Mouse (Mus musculus) cerebellum, adult 9-10 months (tissue): ENCODE data around the gene Olfr615.
"Not testable (repeated sequence)": the region's sequence is repeated elsewhere in the genome, so short reads cannot be mapped to it uniquely, and the experiment has no call there.

Experiments used
- DNase-seq: peaks from one replicate; pipeline ENCODE4 v3.0.0; 2022

The Olfr615 gene

DNA sequence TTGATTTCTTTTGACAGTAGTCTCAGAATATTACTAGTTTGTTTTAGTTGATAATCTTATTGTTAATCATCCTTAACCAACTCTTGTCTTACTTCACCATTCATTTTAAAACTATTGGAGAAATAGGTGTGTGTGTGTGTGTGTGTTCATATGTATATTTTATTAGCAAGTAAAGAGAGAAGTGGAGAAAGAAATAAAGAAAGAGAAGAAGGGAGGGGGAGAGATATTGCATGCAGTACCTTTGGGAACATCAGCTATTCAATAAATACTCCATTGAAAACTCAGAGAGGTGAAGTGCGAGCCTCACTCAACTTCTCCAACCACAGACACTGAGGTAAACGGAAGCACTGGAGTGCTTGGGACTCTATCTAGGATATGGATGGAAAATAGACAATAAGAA is at the start of gene Olfr615:
Gene Olfr615 (plus strand): TSS at position 301 of the 400 bp plus-strand sequence.
- DNase-seq = no peak

DNA sequence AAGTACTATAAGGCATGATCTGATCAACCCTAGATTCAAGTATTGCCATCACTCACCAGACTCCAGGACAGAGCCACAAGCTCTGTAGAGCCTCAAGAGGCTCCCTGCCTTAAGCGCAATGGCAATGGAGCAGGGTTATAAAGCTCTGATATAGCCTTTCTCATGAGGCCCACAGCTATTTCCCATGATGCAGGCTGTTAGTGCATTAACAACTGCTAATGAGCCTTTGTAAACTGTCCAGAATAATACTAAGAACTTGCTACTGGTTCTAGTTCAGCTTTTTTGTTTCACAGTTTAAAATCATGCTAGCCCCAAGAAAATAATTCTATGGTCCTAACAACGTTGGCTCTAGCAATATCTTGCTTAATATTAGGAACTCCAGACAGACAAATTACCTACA is 43.9 kb upstream of the Olfr615 start, which contains the start of gene Olfr610:
Gene Olfr610 (minus strand): TSS at position 101 of the 400 bp plus-strand sequence.
- no peak for DNase-seq

DNA sequence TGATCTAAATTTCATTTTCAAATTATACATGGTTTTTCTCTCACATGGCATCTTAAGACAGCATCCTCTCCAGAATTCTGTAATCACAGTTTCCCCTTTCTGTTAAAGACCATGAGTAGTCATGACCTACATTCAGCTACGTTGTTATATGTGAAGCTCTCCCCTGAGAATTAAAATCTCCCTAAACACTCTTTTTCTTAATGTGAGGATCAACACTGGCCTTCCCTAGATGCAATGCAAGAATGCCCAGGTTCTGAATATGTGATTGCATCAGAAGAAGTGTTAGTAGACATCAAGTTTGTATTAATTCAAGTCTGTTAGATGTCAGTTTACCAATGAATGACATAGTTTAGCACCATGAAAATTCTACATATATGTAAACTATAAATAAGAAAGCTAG is 35.1 kb upstream of the Olfr615 start, which contains the start of gene Olfr611:
Gene Olfr611 (minus strand): TSS at position 101 of the 400 bp plus-strand sequence.
- not testable (repeated sequence) for DNase-seq

DNA sequence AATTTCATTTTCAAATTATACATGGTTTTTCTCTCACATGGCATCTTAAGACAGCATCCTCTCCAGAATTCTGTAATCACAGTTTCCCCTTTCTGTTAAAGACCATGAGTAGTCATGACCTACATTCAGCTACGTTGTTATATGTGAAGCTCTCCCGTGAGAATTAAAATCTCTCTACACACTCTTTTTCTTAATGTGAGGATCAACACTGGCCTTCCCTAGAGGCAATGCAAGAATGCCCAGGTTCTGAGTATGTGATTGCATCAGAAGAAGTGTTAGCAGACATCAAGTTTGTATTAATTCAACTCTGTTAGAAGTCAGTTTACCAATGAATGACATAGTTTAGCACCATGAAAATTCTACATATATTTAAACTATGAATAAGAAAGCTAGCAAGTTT is 13.3 kb upstream of the Olfr615 start, which contains the start of gene Olfr612:
Gene Olfr612 (minus strand): TSS at position 101 of the 400 bp plus-strand sequence.
- DNase-seq = not testable (repeated sequence)

DNA sequence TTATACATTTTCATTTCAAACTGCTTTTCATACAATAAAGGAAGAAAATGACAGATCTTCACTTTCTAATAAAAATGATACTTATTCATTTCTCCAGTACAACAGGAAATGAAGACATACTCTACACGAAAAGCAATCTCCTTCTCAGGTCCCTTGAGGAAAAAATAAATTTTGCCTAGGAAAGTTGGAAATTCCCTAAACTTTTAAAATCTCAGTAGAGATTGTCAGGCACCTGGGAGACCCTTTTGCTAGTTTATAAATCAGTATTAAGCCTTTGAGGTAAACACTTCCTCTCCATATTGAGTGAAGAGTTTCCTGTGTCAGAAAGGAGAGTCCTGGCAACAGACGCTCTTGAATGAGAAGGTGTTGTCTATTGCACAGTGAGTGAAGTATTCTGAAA is 8.1 kb upstream of the Olfr615 start, which contains the start of gene Olfr613:
Gene Olfr613 (plus strand): TSS at position 301 of the 400 bp plus-strand sequence.
- DNase-seq = no peak

DNA sequence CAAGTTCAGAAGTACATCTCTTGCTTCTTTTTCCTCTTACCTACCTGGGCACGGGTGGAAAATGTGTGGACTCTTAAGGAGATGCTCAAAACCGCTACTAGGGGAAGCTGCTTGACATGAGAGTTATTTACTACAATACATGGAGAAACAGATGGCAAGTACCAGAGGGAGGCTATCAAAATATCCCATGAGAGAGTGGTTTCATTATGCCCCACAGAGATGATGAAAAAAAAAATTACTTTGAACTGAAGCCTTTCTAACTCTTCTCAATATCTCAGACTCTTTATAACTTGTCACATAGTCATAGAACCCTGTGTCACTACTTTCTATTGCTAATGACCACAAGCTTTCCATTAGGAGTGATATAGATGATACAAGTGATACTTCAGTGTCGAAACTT is 13.2 kb downstream of the Olfr615 start, which contains the start of gene Olfr616:
Gene Olfr616 (minus strand): TSS at position 101 of the 400 bp plus-strand sequence.
- DNase-seq = no peak

DNA sequence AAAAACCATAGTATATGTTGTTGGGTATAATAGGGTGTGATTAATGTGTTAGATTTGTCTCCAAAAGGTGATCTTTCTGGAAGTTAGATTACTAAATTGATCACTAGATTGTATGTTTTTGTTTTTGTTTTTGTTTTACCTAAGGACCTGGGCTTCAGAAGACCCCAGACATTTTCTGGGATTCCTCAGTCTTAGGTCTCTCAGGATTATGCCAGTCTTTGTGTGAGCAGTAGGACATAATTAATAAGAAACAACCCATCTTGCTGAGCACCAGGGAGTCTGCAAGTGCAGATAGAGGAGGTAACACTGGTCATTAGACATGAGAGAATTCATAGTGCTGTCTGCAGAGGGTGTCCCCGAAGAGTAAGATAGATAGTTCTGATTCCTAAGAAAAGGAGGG is 16.9 kb downstream of the Olfr615 start, which contains the start of gene Olfr617:
Gene Olfr617 (plus strand): TSS at position 301 of the 400 bp plus-strand sequence.
- no peak for DNase-seq

DNA sequence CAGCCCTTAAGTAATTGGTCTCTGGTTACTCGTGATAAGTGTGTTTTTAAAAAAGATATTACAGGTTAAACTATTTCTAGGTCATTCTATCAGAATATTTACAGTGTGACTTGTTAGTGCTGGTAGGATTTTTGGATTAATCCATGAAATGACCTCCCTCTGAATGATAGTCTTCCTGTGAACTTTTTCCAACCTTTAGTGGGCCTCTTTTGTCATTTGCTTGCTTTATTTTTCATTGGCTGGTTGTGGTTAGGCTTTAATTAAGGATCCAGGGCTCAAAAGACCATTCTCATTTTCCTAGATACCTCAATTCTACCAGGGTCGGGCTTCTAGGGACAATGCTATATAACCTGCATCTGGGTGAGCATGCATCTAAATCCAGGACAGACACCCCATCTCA is 33.9 kb downstream of the Olfr615 start, which contains the start of gene Olfr618:
Gene Olfr618 (plus strand): TSS at position 301 of the 400 bp plus-strand sequence.
- DNase-seq = no peak

DNA sequence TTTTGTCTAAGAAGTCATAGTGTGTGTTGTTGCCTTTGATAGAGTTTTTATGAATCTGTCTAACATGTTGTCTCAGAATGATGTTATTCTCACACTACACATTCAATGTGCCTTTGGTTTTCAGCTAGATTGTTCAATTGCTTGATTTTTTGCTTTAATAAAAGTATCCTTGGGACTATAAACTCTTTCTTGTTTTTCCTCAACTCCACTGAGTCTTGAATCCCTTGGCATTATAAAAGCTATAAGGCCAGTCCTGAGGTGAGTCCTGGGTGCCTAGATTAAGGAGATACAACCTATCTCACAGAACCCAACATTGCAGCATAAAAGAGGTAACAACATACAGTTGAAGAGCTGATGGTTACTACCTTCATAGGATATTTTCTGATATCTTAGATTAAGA is 44.4 kb downstream of the Olfr615 start, which contains the start of gene Olfr619:
Gene Olfr619 (plus strand): TSS at position 301 of the 400 bp plus-strand sequence.
- no peak for DNase-seq

DNA sequence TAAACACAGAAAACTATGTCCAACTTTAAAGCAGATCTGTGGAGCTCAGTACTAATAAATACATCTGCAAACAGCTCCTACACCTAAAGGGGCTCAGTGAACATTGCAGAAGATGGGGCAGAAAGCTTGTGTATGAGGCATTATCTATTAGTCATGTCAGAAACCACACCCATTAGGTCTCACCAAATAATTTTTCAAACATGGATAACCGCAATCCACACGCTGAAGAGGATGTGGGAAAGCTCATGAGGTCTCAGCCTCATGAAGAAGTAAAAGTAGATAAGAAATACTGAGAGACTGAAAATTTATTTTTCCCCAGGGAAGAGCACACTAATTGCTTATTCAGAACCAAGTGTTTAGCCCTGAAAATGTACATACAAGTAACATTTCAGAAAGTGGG is 51.5 kb downstream of the Olfr615 start:
- DNase-seq = no peak

DNA sequence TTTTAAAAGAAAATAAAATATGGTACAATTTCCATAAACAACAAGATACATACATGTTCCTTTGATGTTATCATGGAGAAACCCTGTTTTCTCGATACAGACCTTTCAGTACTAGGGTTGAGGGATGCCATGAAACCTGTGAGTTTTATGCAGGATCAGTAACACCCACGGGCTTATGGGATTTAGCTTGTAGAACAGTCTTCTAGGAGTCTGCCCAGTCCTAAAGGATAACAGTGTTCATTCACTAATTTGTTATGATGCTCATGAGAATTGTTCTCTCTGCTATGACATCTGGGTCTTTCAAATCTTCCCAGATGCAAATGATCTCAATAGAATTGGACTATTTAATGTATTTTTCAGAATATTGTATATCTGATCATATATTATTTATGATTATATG is 56.6 kb downstream of the Olfr615 start, which contains the start of gene Olfr620:
Gene Olfr620 (minus strand): TSS at position 101 of the 400 bp plus-strand sequence.
- no peak for DNase-seq
